Comparison of ENCODE assay signal across 8 mouse cellular contexts in the genomic region with DNA sequence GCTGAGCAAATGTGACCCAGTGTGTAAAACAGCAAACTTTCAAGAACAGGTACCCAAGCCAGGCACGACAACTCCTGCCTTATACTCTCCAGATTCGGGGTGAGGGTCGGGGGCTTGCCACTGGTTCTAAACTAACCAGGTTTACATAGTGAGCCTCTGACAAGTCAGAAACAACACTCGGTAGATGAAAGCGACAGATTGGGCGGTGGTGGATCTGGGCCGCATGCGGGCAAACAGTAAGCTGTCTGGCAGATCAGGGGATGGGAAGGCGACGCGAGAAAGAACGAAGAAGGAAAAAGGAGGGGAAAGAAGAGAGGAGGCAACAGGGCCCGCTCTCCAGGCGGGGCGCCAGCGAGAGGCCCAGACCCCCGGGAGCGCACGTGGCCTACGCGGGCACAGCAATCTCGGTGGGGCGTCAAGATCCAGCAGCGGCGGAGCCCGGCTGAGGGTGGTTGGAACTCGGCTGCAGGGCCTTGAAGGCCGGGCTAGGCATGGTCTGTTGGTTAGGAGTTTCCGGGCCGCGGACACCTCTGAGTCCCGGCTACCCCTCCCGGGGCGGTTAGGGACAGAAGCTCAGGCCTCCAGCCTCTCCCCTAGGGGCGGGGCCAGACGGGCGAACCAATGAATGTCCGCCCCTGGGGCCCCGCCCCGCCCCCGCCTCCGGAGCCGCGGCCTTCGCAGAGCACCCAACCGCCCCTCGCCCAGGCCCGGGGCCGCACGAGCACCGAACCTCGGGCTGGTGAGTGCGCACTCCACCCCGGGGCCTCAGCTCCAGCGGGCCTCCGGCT. TPM values are rescaled to one million over a fixed set of nuclear protein-coding genes. Genes with fewer than 3 reads are reported as not detected.
A peak's percentile ranks its signal among the peaks of the same experiment; 100 is the strongest.
DNase-seq lines count a peak whose midpoint lies in the region; ATAC-seq lines count a peak whose summit lies in the region.

TSS of gene Zfp771 (plus strand) at position 405 of the 788 bp plus-strand sequence.

- peak within 1 kb of the TSS; percentile 84 for H3K9ac ChIP-seq in heart, embryonic 15.5 days
- peak within 1 kb of the TSS; percentile 88 for H3K9ac ChIP-seq in liver, embryonic 15.5 days
- peak within 1 kb of the TSS; percentile 87 for H3K9ac ChIP-seq in neural tube, embryonic 12.5 days

- WGBS in forebrain, embryonic 10.5 days: 1% methylated on average over 56 of the region's 56 CpGs
- WGBS in heart, embryonic 15.5 days: 1% methylated on average over 54 of the region's 56 CpGs
- WGBS in liver, embryonic 15.5 days (ENCODE audit: insufficient replicate concordance): 2% methylated on average over 56 of the region's 56 CpGs
- 1% methylated on average over 53 of the region's 56 CpGs for WGBS in neural tube, embryonic 12.5 days

- peak within 1 kb of the TSS; percentile 96 for H3K4me2 ChIP-seq in heart, embryonic 15.5 days
- peak within 1 kb of the TSS; percentile 100 for H3K4me2 ChIP-seq in liver, embryonic 15.5 days
- H3K4me2 ChIP-seq in neural tube, embryonic 12.5 days (replicated peaks): peak within 1 kb of the TSS; percentile 90

- H3K36me3 ChIP-seq in forebrain, embryonic 10.5 days (replicated peaks): peaks cover 56% of the 10 kb centered on the region
- H3K36me3 ChIP-seq in heart, embryonic 15.5 days: peaks cover 6% of the 10 kb centered on the region; the same call in 1 of the 2 replicates
- no peaks in the 10 kb centered on the region for H3K36me3 ChIP-seq in liver, embryonic 15.5 days (replicated peaks)
- H3K36me3 ChIP-seq in neural tube, embryonic 12.5 days: peaks cover 15% of the 10 kb centered on the region

- DNase-seq in c-Kit-negative CD71-positive TER-119-positive erythroid progenitor cells, embryonic 14.5 days (ENCODE audit: low read depth, low spot score): peak; percentile 80
- DNase-seq in forebrain, embryonic 10.5 days (ENCODE audit: extremely low spot score, low spot score): peak; percentile 92
- DNase-seq in kidney, postnatal 36 days: peak; percentile 98 to 100
- peak; percentile 85 for DNase-seq in telencephalon, adult 2 months (ENCODE audit: low read depth, low spot score)

- H3K4me1 ChIP-seq in forebrain, embryonic 10.5 days: peaks cover 35% of the 10 kb centered on the region
- H3K4me1 ChIP-seq in heart, embryonic 15.5 days (replicated peaks): peaks cover 25% of the 10 kb centered on the region
- peaks cover 35% of the 10 kb centered on the region for H3K4me1 ChIP-seq in liver, embryonic 15.5 days (replicated peaks)
- H3K4me1 ChIP-seq in neural tube, embryonic 12.5 days: peaks cover 19% of the 10 kb centered on the region

- H3K27me3 ChIP-seq in forebrain, embryonic 10.5 days (ENCODE audit: poor library complexity, severe bottlenecking): no peaks in the 10 kb centered on the region
- no peaks in the 10 kb centered on the region for H3K27me3 ChIP-seq in heart, embryonic 15.5 days
- no peaks in the 10 kb centered on the region for H3K27me3 ChIP-seq in liver, embryonic 15.5 days
- H3K27me3 ChIP-seq in neural tube, embryonic 12.5 days (replicated peaks): no peaks in the 10 kb centered on the region

- peaks cover 8% of the 10 kb centered on the region; the same call in 1 of the 2 replicates for H3K9me3 ChIP-seq in forebrain, embryonic 10.5 days
- H3K9me3 ChIP-seq in heart, embryonic 15.5 days (replicated peaks): no peaks in the 10 kb centered on the region
- no peaks in the 10 kb centered on the region for H3K9me3 ChIP-seq in liver, embryonic 15.5 days (replicated peaks)
- no peaks in the 10 kb centered on the region for H3K9me3 ChIP-seq in neural tube, embryonic 12.5 days

- peak within 1 kb of the TSS; percentile 80 for H3K4me3 ChIP-seq in forebrain, embryonic 10.5 days
- peak within 1 kb of the TSS; percentile 70 for H3K4me3 ChIP-seq in heart, embryonic 15.5 days
- peak within 1 kb of the TSS; percentile 84 for H3K4me3 ChIP-seq in liver, embryonic 15.5 days (replicated peaks)
- peak within 1 kb of the TSS; percentile 62 for H3K4me3 ChIP-seq in neural tube, embryonic 12.5 days

- ATAC-seq in CD4-positive, CD25-positive, alpha-beta regulatory T cell, adult 4 months: peak; percentile 89
- ATAC-seq in heart, embryonic 15.5 days (replicated peaks; ENCODE audit: insufficient number of reproducible peaks, insufficient read depth, low FRiP score, low read depth): peak; percentile 97
- peak; percentile 94 for ATAC-seq in liver, embryonic 15.5 days (ENCODE audit: insufficient read depth)
- ATAC-seq in neural tube, embryonic 12.5 days (ENCODE audit: low FRiP score, low read depth): peak; percentile 94

- H3K27ac ChIP-seq in forebrain, embryonic 10.5 days: peak within 1 kb of the TSS; percentile 94
- peak within 1 kb of the TSS; percentile 94 for H3K27ac ChIP-seq in heart, embryonic 15.5 days
- peak within 1 kb of the TSS; percentile 91 for H3K27ac ChIP-seq in liver, embryonic 15.5 days (replicated peaks)
- H3K27ac ChIP-seq in neural tube, embryonic 12.5 days: 0 out of 2 replicates have a peak within 1 kb of the TSS, but pooled peaks have one; percentile 55

RNA-seq across cellular contexts. Expression of gene Zfp771, which starts in this region (rescaled TPM):
- polyA plus RNA-seq in CD4-positive, CD25-positive, alpha-beta regulatory T cell, adult 4 months (2017; shearing (Covaris generic)): 1 to 10 TPM; 1.3 to 1.6 TPM
- polyA plus RNA-seq in forebrain, embryonic 10.5 days (2016; fragmentation: Nextera tagmentation; extraction: Ambion mirVana): 55.8 and 57.7 TPM in 2 replicates
- polyA plus RNA-seq in heart, embryonic 15.5 days (2015; fragmentation: Nextera tagmentation; extraction: Ambion mirVana): 32.0 and 38.8 TPM in 2 replicates
- polyA plus RNA-seq in liver, embryonic 15.5 days (2015; fragmentation: Nextera tagmentation; extraction: Ambion mirVana): 13.8 and 15.0 TPM in 2 replicates
- polyA plus RNA-seq in neural tube, embryonic 12.5 days (2016; fragmentation: Nextera tagmentation; extraction: Ambion mirVana): 58.1 and 61.9 TPM in 2 replicates

Comparison
In these comparisons a context has a peak if more than half of its experiments do, and no peak if none do; other contexts are left out.
1. Peak in every context shown above with its lines: DNase-seq, ATAC-seq, H3K4me3 ChIP-seq and H3K27ac ChIP-seq.